Mouse (Mus musculus): ENCODE measurements at regions not wholly inside any gene's neighbourhood (a gene's known extent, or its start where the extent isn't known, plus 50 kb on each side); places are given as distances from the start of the nearest gene placed in this dataset.

DNA sequence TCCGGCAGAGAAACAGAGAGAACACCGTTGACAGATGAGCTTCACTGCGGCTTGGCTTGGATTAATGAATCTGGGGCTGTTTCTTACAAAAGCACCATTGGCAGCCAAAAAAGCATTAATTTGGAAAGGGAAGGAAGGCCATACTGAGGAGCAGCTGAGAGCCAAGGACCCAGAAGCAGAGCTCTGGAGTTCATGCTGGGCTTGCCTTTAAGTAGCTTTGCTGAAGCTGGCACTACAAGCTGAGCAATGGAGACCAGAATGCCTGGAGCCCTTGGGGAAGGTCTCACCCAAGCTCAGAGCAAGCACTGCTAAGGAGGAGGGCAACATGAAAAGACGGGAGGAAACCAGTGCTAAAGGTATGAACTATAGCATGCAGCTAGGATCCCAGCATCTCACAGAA, 95.7 kb downstream of the Tmem30b start:
- TF ChIP-seq CTCF (IDR thresholded peaks at IDR 0.05; ENCODE audit: control insufficient read depth, insufficient read depth, insufficient replicate concordance, low read depth, low read length) (no peak), POLR2A (IDR thresholded peaks at IDR 0.05; ENCODE audit: control insufficient read depth, low read depth, low read length) (no peak)
